In genomic region chr5:124155943-124156342, GRCm38 (mm10) we compare ENCODE assay signal across 25 mouse cellular contexts.
"Had no signal": no experiment of that assay in that cellular context is flagged by ENCODE, and none has a peak within 500 bp of the region (broad histone marks: within the 10 kb centered on the region; RNA-seq: fewer than 3 reads in every experiment).

No protein-coding gene starts in this region.

- H3K27me3 ChIP-seq: heart, embryonic 12.5 days; hindbrain, embryonic 12.5 days; intestine, embryonic 15.5 days; limb, embryonic 12.5 days had no signal

- H3K9ac ChIP-seq: heart, embryonic 12.5 days; hindbrain, embryonic 12.5 days; hindbrain, embryonic 14.5 days; intestine, embryonic 15.5 days; limb, embryonic 12.5 days had no signal

- ATAC-seq: forebrain, embryonic 16.5 days; hindbrain, embryonic 16.5 days; inflammation-experienced regulatory T-cells, adult 6 months; intestine, embryonic 15.5 days; intestine, postnatal 0 days had no signal

- H3K27ac ChIP-seq: gastrocnemius, adult 2 months; heart, embryonic 10.5 days; hindbrain, embryonic 10.5 days; hindbrain, embryonic 12.5 days; hindbrain, embryonic 14.5 days; intestine, embryonic 15.5 days; layer of hippocampus, adult 2 months; left cerebral cortex, adult 2 months; limb, embryonic 10.5 days; limb, embryonic 12.5 days had no signal

- DNase-seq: gastrocnemius, adult 2 months; gastrocnemius, postnatal 10 days; gastrocnemius, postnatal 25 days; heart, adult 18-20 months; heart, postnatal 10 days; heart, postnatal 4 days; kidney, adult 18-20 months; kidney, adult 8-10 months; kidney, postnatal 10 days; kidney, postnatal 25 days; kidney, postnatal 4 days had no signal

- H3K4me3 ChIP-seq: gastrocnemius, adult 2 months; heart, embryonic 10.5 days; heart, embryonic 12.5 days; hindbrain, embryonic 10.5 days; hindbrain, embryonic 12.5 days; intestine, embryonic 15.5 days; layer of hippocampus, adult 2 months; left cerebral cortex, adult 2 months; limb, embryonic 10.5 days; limb, embryonic 12.5 days had no signal

- H3K4me2 ChIP-seq: heart, embryonic 12.5 days; hindbrain, embryonic 12.5 days; hindbrain, embryonic 14.5 days; intestine, embryonic 15.5 days; limb, embryonic 12.5 days had no signal

- H3K36me3 ChIP-seq: intestine, embryonic 15.5 days; limb, embryonic 10.5 days; limb, embryonic 12.5 days had no signal

- H3K9me3 ChIP-seq: heart, embryonic 10.5 days; heart, embryonic 12.5 days; hindbrain, embryonic 10.5 days; hindbrain, embryonic 12.5 days; intestine, embryonic 15.5 days; limb, embryonic 10.5 days; limb, embryonic 12.5 days had no signal

- H3K4me1 ChIP-seq: hindbrain, embryonic 12.5 days had no signal
